Mouse (Mus musculus) spleen, postnatal 36 days (tissue): ENCODE data around the gene Olfr1461.

Source experiments
- DNase-seq, 2 experiments: peaks; one replicate each; pipeline ENCODE4 v3.0.0; 2022; ENCODE audit warnings: low spot score in 2 of 2, mixed read lengths in 1 of 2

Olfr1461 gene

GRCm38 (mm10) chr19:13162700-13163099 lies at the start of gene Olfr1461:
TSS of gene Olfr1461 (plus strand) at chr19:13163000.
- DNase-seq, result no peak

GRCm38 (mm10) chr19:13149449-13149848 lies 13.4 kb upstream of the Olfr1461 start, which contains the start of gene Olfr1459:
TSS of gene Olfr1459 (minus strand) at chr19:13149549.
- no peak for DNase-seq

GRCm38 (mm10) chr19:13185434-13185833 lies 22.6 kb downstream of the Olfr1461 start, which contains the start of gene Olfr1462:
TSS of gene Olfr1462 (plus strand) at chr19:13185734.
- DNase-seq, result no peak
